Mouse (Mus musculus) heart, adult 2 months (tissue): ENCODE measurements around the gene Syt15.

ENCODE experiments used
- CTCF ChIP-seq: fragments of 200-600 bp; IDR thresholded peaks from 2 replicates; pipeline ENCODE4 v1.8.1; 2022; ENCODE audit warnings: antibody characterized with exemption, mild to moderate bottlenecking, moderate library complexity
- POLR2A ChIP-seq: fragments of 200-500 bp; IDR thresholded peaks from 2 replicates; pipeline ENCODE4 v1.6.1; 2011; ENCODE audit warnings: mild to moderate bottlenecking, low read depth, low read length, control low read depth; ENCODE audit not compliant: insufficient read depth

DNA sequence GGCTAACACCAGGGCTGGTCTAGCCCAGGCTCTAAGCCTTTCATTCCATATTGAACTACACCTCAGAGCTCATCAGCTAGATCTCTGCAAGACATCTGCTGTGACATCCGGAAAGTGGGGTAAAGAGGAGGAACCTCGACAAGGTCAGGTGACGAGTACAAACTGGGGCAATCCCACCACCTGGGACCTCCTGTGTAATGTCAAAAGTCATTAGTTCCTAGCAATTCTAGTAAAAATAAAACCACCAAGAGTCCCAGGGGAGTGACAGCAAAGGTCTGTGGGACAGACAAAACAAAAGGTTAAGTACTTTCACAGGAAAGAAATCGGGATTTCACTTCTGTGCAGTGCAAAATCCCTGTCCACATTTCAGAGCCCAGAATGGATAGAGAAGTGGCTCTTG, 25.5 kb upstream of the Syt15 start:
- TF ChIP-seq CTCF (no peak), POLR2A (no peak)
